Mouse (Mus musculus): ENCODE data around the gene Grm4. TPM values are rescaled to one million over a fixed set of nuclear protein-coding genes. Genes with fewer than 3 reads are reported as not detected.

Grm4 gene
- polyA plus RNA-seq, 1 experiment: 310 TPM

- Histone ChIP-seq H3K27ac (ENCODE audit: insufficient read depth, low read length) (peak overlapping the region; percentile 98), H3K4me1 (ENCODE audit: control insufficient read depth, insufficient read depth, low read length) (peaks cover 72% of the 10 kb centered on the region), H3K27me3 (ENCODE audit: control insufficient read depth, insufficient read depth, low read length) (no peaks in the 10 kb centered on the region), H3K4me3 (replicated peaks; ENCODE audit: insufficient read depth, low read depth, low read length) (peak overlapping the region; percentile 44)
- DNase-seq: peak; percentile 45 to 67
- TF ChIP-seq CTCF (IDR thresholded peaks at IDR 0.05; ENCODE audit: borderline replicate concordance, insufficient read depth, low read depth, low read length): no peak
- no peak for TF ChIP-seq POLR2A (IDR thresholded peaks at IDR 0.05; ENCODE audit: borderline replicate concordance, insufficient read depth, low read length)
- WGBS: 40% methylated on average over 31 of the region's 31 CpGs
Measured at GRCm38 (mm10) chr17:27502736-27503445, 18.3 kb downstream of the Grm4 start.

- Histone ChIP-seq H3K4me1 (ENCODE audit: control insufficient read depth, insufficient read depth, low read length) (peaks cover 72% of the 10 kb centered on the region), H3K27ac (ENCODE audit: insufficient read depth, low read length) (peak overlapping the region; percentile 98), H3K27me3 (ENCODE audit: control insufficient read depth, insufficient read depth, low read length) (no peaks in the 10 kb centered on the region), H3K4me3 (replicated peaks; ENCODE audit: insufficient read depth, low read depth, low read length) (peak overlapping the region; percentile 44)
- TF ChIP-seq CTCF (IDR thresholded peaks at IDR 0.05; ENCODE audit: borderline replicate concordance, insufficient read depth, low read depth, low read length) (no peak), POLR2A (IDR thresholded peaks at IDR 0.05; ENCODE audit: borderline replicate concordance, insufficient read depth, low read length) (no peak)
- DNase-seq: peak in 1 of 2 experiments; percentile 61
- WGBS: 17% methylated on average over 14 of the region's 14 CpGs
Measured at GRCm38 (mm10) chr17:27502288-27502687, 18.9 kb downstream of the Grm4 start.

- Histone ChIP-seq H3K27me3 (ENCODE audit: control insufficient read depth, insufficient read depth, low read length) (no peaks in the 10 kb centered on the region), H3K4me3 (replicated peaks; ENCODE audit: insufficient read depth, low read depth, low read length) (peak overlapping the region; percentile 44), H3K27ac (ENCODE audit: insufficient read depth, low read length) (peak overlapping the region; percentile 98), H3K4me1 (ENCODE audit: control insufficient read depth, insufficient read depth, low read length) (peaks cover 74% of the 10 kb centered on the region)
- WGBS: 7% methylated on average over 18 of the region's 18 CpGs
- peak; percentile 72 to 77 for DNase-seq
- TF ChIP-seq POLR2A (IDR thresholded peaks at IDR 0.05; ENCODE audit: borderline replicate concordance, insufficient read depth, low read length) (no peak), CTCF (IDR thresholded peaks at IDR 0.05; ENCODE audit: borderline replicate concordance, insufficient read depth, low read depth, low read length) (no peak)
Measured at GRCm38 (mm10) chr17:27501331-27502251, 19.6 kb downstream of the Grm4 start.

- H3K4me3 ChIP-seq (replicated peaks; ENCODE audit: insufficient read depth, low read depth, low read length): no peak overlapping the region
- DNase-seq: peak; percentile 70 to 75
- H3K4me1 ChIP-seq (ENCODE audit: control insufficient read depth, insufficient read depth, low read length): peaks cover 78% of the 10 kb centered on the region
- TF ChIP-seq CTCF (IDR thresholded peaks at IDR 0.05; ENCODE audit: borderline replicate concordance, insufficient read depth, low read depth, low read length) (no peak), POLR2A (IDR thresholded peaks at IDR 0.05; ENCODE audit: borderline replicate concordance, insufficient read depth, low read length) (no peak)
- H3K27ac ChIP-seq (ENCODE audit: insufficient read depth, low read length): peak overlapping the region; percentile 90
- H3K27me3 ChIP-seq (ENCODE audit: control insufficient read depth, insufficient read depth, low read length): no peaks in the 10 kb centered on the region
- WGBS: 12% methylated on average over 4 of the region's 4 CpGs
Measured at GRCm38 (mm10) chr17:27500811-27501210, 20.4 kb downstream of the Grm4 start.

- Histone ChIP-seq H3K27ac (ENCODE audit: insufficient read depth, low read length) (peak overlapping the region; percentile 91), H3K27me3 (ENCODE audit: control insufficient read depth, insufficient read depth, low read length) (no peaks in the 10 kb centered on the region), H3K4me1 (ENCODE audit: control insufficient read depth, insufficient read depth, low read length) (peaks cover 77% of the 10 kb centered on the region), H3K4me3 (replicated peaks; ENCODE audit: insufficient read depth, low read depth, low read length) (no peak overlapping the region)
- 7% methylated on average over 13 of the region's 13 CpGs for WGBS
- DNase-seq: peak; percentile 96 to 99
- TF ChIP-seq POLR2A (IDR thresholded peaks at IDR 0.05; ENCODE audit: borderline replicate concordance, insufficient read depth, low read length) (peak; percentile 31; the same call in 1 of the 2 replicates), CTCF (IDR thresholded peaks at IDR 0.05; ENCODE audit: borderline replicate concordance, insufficient read depth, low read depth, low read length) (no peak)
Measured at GRCm38 (mm10) chr17:27499080-27499479, 22.1 kb downstream of the Grm4 start.

- TF ChIP-seq POLR2A (IDR thresholded peaks at IDR 0.05; ENCODE audit: borderline replicate concordance, insufficient read depth, low read length): no peak
- no peak for TF ChIP-seq CTCF (IDR thresholded peaks at IDR 0.05; ENCODE audit: borderline replicate concordance, insufficient read depth, low read depth, low read length)
- H3K27me3 ChIP-seq (ENCODE audit: control insufficient read depth, insufficient read depth, low read length): no peaks in the 10 kb centered on the region
- H3K4me1 ChIP-seq (ENCODE audit: control insufficient read depth, insufficient read depth, low read length): peaks cover 76% of the 10 kb centered on the region
- peak overlapping the region; percentile 91 for H3K27ac ChIP-seq (ENCODE audit: insufficient read depth, low read length)
- no peak overlapping the region for H3K4me3 ChIP-seq (replicated peaks; ENCODE audit: insufficient read depth, low read depth, low read length)
- DNase-seq: peak in 1 of 2 experiments; percentile 54
- 17% methylated on average over 5 of the region's 5 CpGs for WGBS
Measured at GRCm38 (mm10) chr17:27497798-27498197, 23.4 kb downstream of the Grm4 start.

- Histone ChIP-seq H3K4me3 (replicated peaks; ENCODE audit: insufficient read depth, low read depth, low read length) (no peak overlapping the region), H3K4me1 (ENCODE audit: control insufficient read depth, insufficient read depth, low read length) (peaks cover 72% of the 10 kb centered on the region)
Measured at GRCm38 (mm10) chr17:27495008-27495540, 26.1 kb downstream of the Grm4 start.

More at GRCm38 (mm10) chr17:27495008-27495540, 26.1 kb downstream of the Grm4 start:
- Histone ChIP-seq H3K27me3 (ENCODE audit: control insufficient read depth, insufficient read depth, low read length) (no peaks in the 10 kb centered on the region), H3K27ac (ENCODE audit: insufficient read depth, low read length) (peak overlapping the region; percentile 83)
- peak in 1 of 2 experiments; percentile 62 for DNase-seq
- WGBS: 12% methylated on average over 7 of the region's 7 CpGs
- TF ChIP-seq CTCF (IDR thresholded peaks at IDR 0.05; ENCODE audit: borderline replicate concordance, insufficient read depth, low read depth, low read length) (no peak), POLR2A (IDR thresholded peaks at IDR 0.05; ENCODE audit: borderline replicate concordance, insufficient read depth, low read length) (no peak)
